Mouse (Mus musculus) liver, adult 2 months (tissue): ENCODE measurements around the gene Trpm5.

Experiments used
- CTCF ChIP-seq: fragments of 200-500 bp; IDR thresholded peaks from 2 replicates; pipeline ENCODE4 v1.5.1; 2011; ENCODE audit warnings: low read depth, low read length, control low read depth
- POLR2A ChIP-seq: fragments of 200-500 bp; IDR thresholded peaks from 2 replicates; pipeline ENCODE4 v1.6.1; 2011; ENCODE audit warnings: low read length, control low read depth; ENCODE audit not compliant: insufficient read depth; ENCODE audit errors: extremely low read depth

DNA sequence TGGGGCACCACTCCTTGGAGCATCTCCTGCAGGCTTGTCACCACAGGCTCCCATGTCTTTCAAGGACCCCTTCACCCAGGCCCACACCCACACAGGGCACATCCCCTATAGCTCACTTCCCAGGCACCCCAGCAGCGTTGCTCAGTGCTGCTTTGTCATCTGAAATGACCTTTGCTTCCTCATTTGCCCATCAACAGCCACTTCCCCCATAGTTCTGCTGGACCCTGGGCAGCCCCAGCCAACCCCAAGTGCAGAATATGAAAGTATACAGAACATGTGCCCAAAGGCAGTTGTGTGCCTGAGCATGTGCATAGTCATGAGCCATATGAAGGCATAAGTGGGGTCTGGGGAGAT lies 1.1 kb upstream of the Trpm5 start:
- no peak for TF ChIP-seq CTCF
- no peak for TF ChIP-seq POLR2A
